Mouse (Mus musculus): ENCODE results near the gene Gfm2. TPM values are rescaled to one million over a fixed set of nuclear protein-coding genes. Genes with fewer than 3 reads are reported as not detected.

The Gfm2 gene
- polyA plus RNA-seq, 1 experiment from 2014 or later = 16.8 TPM

DNA sequence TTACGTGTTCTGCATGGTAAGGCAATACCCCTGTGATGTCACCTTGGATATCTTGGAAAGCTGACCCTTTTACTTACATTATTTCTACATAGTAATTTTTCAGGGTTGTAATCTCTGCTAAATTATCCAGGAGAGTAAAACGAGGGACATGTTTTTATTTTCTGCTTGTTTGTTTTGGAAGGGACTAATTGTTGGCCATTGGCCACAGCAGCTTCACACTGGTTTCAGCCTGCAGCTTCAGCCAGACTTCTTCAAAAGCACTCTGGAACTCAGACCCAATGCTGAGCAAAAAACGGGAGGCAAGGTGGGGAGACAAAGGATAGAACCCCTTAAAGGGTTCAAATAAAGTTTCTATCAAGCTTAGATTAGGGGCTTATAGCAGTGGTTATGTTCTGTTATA, 92.4 kb downstream of the Gfm2 start:
- H3K9me3 ChIP-seq (ENCODE audit: control insufficient read depth) = no peaks in the 10 kb centered on the region
- no peak for ATAC-seq
- no peak overlapping the region for H3K4me3 ChIP-seq (ENCODE audit: low read depth, low read length)
- no peak overlapping the region for H3K4me2 ChIP-seq (replicated peaks; ENCODE audit: low read depth)
- no peak for TF ChIP-seq CTCF (IDR thresholded peaks at IDR 0.05; ENCODE audit: low read depth)
- no peaks in the 10 kb centered on the region for H3K36me3 ChIP-seq (ENCODE audit: control insufficient read depth, insufficient read depth)
- no peaks in the 10 kb centered on the region for H3K27me3 ChIP-seq (replicated peaks; ENCODE audit: control insufficient read depth, insufficient read depth, low read length)
- H3K27ac ChIP-seq (ENCODE audit: low read depth, low read length) = no peak overlapping the region
- 85% methylated on average over 3 of the region's 3 CpGs for WGBS
- H3K4me1 ChIP-seq (replicated peaks; ENCODE audit: control insufficient read depth, insufficient read depth, low read length) = no peaks in the 10 kb centered on the region
- no peak overlapping the region for H3K9ac ChIP-seq (ENCODE audit: low read depth, low read length)

Other genes starting within 250 kb of the Gfm2 start
- gene Gcnt4, start 213.2 kb upstream of the Gfm2 start, polyA plus RNA-seq (2015; fragmentation: Nextera tagmentation; extraction: Ambion mirVana) = 6.7 and 8.0 TPM in 2 replicates
- gene 1700029F12Rik, start 103.6 kb upstream of the Gfm2 start, polyA plus RNA-seq (2015; fragmentation: Nextera tagmentation; extraction: Ambion mirVana) = not detected in 2 replicates
- gene Fam169a, start 70.7 kb upstream of the Gfm2 start, polyA plus RNA-seq (2015; fragmentation: Nextera tagmentation; extraction: Ambion mirVana) = 0.78 and 0.90 TPM in 2 replicates
- gene Gm6169, start 38.7 kb upstream of the Gfm2 start, polyA plus RNA-seq (2015; fragmentation: Nextera tagmentation; extraction: Ambion mirVana) = 3.5 and 4.2 TPM in 2 replicates
- gene Nsa2, start within 50 bp of the Gfm2 start, polyA plus RNA-seq (2015; fragmentation: Nextera tagmentation; extraction: Ambion mirVana) = 58.1 and 64.0 TPM in 2 replicates
- gene Hexb, start 60.4 kb downstream of the Gfm2 start, polyA plus RNA-seq (2015; fragmentation: Nextera tagmentation; extraction: Ambion mirVana) = 273 and 300 TPM in 2 replicates
- 2.3 and 2.6 TPM in 2 replicates for gene Enc1, start 103.2 kb downstream of the Gfm2 start, polyA plus RNA-seq (2015; fragmentation: Nextera tagmentation; extraction: Ambion mirVana)

Data from intestine, postnatal 0 days (tissue).